Mouse (Mus musculus): ENCODE measurements around the gene Wwox.

- no peak for TF ChIP-seq POLR2A (IDR thresholded peaks at IDR 0.05; ENCODE audit: borderline replicate concordance, low read depth, low read length)
- TF ChIP-seq CTCF (IDR thresholded peaks at IDR 0.05; ENCODE audit: low read depth, low read length), result no peak
These were observed 139.8 kb downstream of the Wwox start for GRCm38 (mm10) chr8:114579292-114579691.
